Comparison of ENCODE assay signal across 11 mouse cellular contexts in genomic region chr13:63252295-63253010, GRCm38 (mm10).
DNase-seq lines count a peak whose midpoint lies in the region; ATAC-seq lines count a peak whose summit lies in the region.
"Had no signal": no experiment of that assay in that cellular context is flagged by ENCODE, and none has a peak within 500 bp of the region (broad histone marks: within the 10 kb centered on the region; RNA-seq: fewer than 3 reads in every experiment).

No protein-coding gene starts in this region.

- H3K27ac ChIP-seq in kidney, embryonic 15.5 days: peak overlapping the region; percentile 68
- H3K27ac ChIP-seq in kidney, embryonic 14.5 days (ENCODE audit: low read depth, low read length): no peak overlapping the region
- 0 out of 2 replicates have a peak overlapping the region, but pooled peaks have one; percentile 23 for H3K27ac ChIP-seq in neural tube, embryonic 13.5 days (replicated peaks)
- no peak overlapping the region for H3K27ac ChIP-seq in neural tube, embryonic 15.5 days (replicated peaks)
- peak overlapping the region; percentile 78 for H3K27ac ChIP-seq in heart, embryonic 16.5 days (ENCODE audit: low read length)
- no peak overlapping the region for H3K27ac ChIP-seq in midbrain, embryonic 16.5 days (ENCODE audit: low read length)
- H3K27ac ChIP-seq: hindbrain, embryonic 13.5 days had no signal

- H3K9me3 ChIP-seq in kidney, embryonic 15.5 days (replicated peaks): no peaks in the 10 kb centered on the region
- no peaks in the 10 kb centered on the region for H3K9me3 ChIP-seq in kidney, embryonic 14.5 days (ENCODE audit: control insufficient read depth, low read length)
- H3K9me3 ChIP-seq in neural tube, embryonic 13.5 days: no peaks in the 10 kb centered on the region
- H3K9me3 ChIP-seq in neural tube, embryonic 15.5 days (replicated peaks): no peaks in the 10 kb centered on the region
- H3K9me3 ChIP-seq in heart, embryonic 16.5 days (replicated peaks; ENCODE audit: control insufficient read depth, low read length): no peaks in the 10 kb centered on the region
- H3K9me3 ChIP-seq in midbrain, embryonic 16.5 days (replicated peaks; ENCODE audit: control insufficient read depth, low read length, poor library complexity, severe bottlenecking): no peaks in the 10 kb centered on the region
- H3K9me3 ChIP-seq: hindbrain, embryonic 13.5 days had no signal

- DNase-seq in adrenal gland, postnatal 4 days (ENCODE audit: low spot score in 2 of 2): no peak
- DNase-seq: cerebellum, adult 11-12 months; right cerebral cortex, postnatal 25 days; thymus, postnatal 4 days had no signal

- no peak overlapping the region for H3K9ac ChIP-seq in kidney, embryonic 15.5 days
- H3K9ac ChIP-seq in kidney, embryonic 14.5 days (ENCODE audit: low read depth, low read length): no peak overlapping the region
- H3K9ac ChIP-seq in neural tube, embryonic 13.5 days: no peak overlapping the region
- H3K9ac ChIP-seq in neural tube, embryonic 15.5 days (replicated peaks): no peak overlapping the region
- H3K9ac ChIP-seq in heart, embryonic 16.5 days (ENCODE audit: low read length): no peak overlapping the region
- no peak overlapping the region for H3K9ac ChIP-seq in midbrain, embryonic 16.5 days (ENCODE audit: low read depth, low read length)
- H3K9ac ChIP-seq: hindbrain, embryonic 13.5 days had no signal

- 0 out of 2 replicates have a peak overlapping the region, but pooled peaks have one; percentile 7 for H3K4me2 ChIP-seq in kidney, embryonic 15.5 days
- H3K4me2 ChIP-seq in kidney, embryonic 14.5 days (replicated peaks; ENCODE audit: low read depth, low read length): no peak overlapping the region
- no peak overlapping the region for H3K4me2 ChIP-seq in neural tube, embryonic 13.5 days
- H3K4me2 ChIP-seq in neural tube, embryonic 15.5 days: no peak overlapping the region
- peak overlapping the region; percentile 20; the same call in 1 of the 2 replicates for H3K4me2 ChIP-seq in heart, embryonic 16.5 days (ENCODE audit: low read depth, low read length)
- H3K4me2 ChIP-seq in midbrain, embryonic 16.5 days (ENCODE audit: low read length): no peak overlapping the region
- H3K4me2 ChIP-seq: hindbrain, embryonic 13.5 days had no signal

- H3K36me3 ChIP-seq in kidney, embryonic 15.5 days: peaks cover 23% of the 10 kb centered on the region
- H3K36me3 ChIP-seq in kidney, embryonic 14.5 days (ENCODE audit: control insufficient read depth, insufficient read depth, low read length): peaks cover 13% of the 10 kb centered on the region
- H3K36me3 ChIP-seq in neural tube, embryonic 13.5 days: peaks cover 6% of the 10 kb centered on the region
- H3K36me3 ChIP-seq in neural tube, embryonic 15.5 days: no peaks in the 10 kb centered on the region
- H3K36me3 ChIP-seq in heart, embryonic 16.5 days (ENCODE audit: control insufficient read depth, insufficient read depth): 0 out of 2 replicates have a peak, but pooled peaks cover 4% of the 10 kb centered on the region
- H3K36me3 ChIP-seq in midbrain, embryonic 16.5 days (ENCODE audit: control insufficient read depth, insufficient read depth, low read length): no peaks in the 10 kb centered on the region

- H3K4me3 ChIP-seq in kidney, embryonic 15.5 days (replicated peaks): no peak overlapping the region
- H3K4me3 ChIP-seq in kidney, embryonic 14.5 days (ENCODE audit: low read length): no peak overlapping the region
- no peak overlapping the region for H3K4me3 ChIP-seq in neural tube, embryonic 13.5 days
- no peak overlapping the region for H3K4me3 ChIP-seq in neural tube, embryonic 15.5 days (replicated peaks)
- H3K4me3 ChIP-seq in heart, embryonic 16.5 days (ENCODE audit: low read length): no peak overlapping the region
- H3K4me3 ChIP-seq in midbrain, embryonic 16.5 days (ENCODE audit: low read depth, low read length): no peak overlapping the region
- H3K4me3 ChIP-seq: hindbrain, embryonic 13.5 days had no signal

- peaks cover 93% of the 10 kb centered on the region for H3K4me1 ChIP-seq in kidney, embryonic 15.5 days
- peaks cover 68% of the 10 kb centered on the region for H3K4me1 ChIP-seq in kidney, embryonic 14.5 days (ENCODE audit: control insufficient read depth, insufficient read depth, low read length)
- peaks cover 36% of the 10 kb centered on the region for H3K4me1 ChIP-seq in neural tube, embryonic 13.5 days (replicated peaks)
- H3K4me1 ChIP-seq in neural tube, embryonic 15.5 days: 0 out of 2 replicates have a peak, but pooled peaks cover 3% of the 10 kb centered on the region
- H3K4me1 ChIP-seq in heart, embryonic 16.5 days (ENCODE audit: control insufficient read depth, insufficient read depth, low read length): peaks cover 77% of the 10 kb centered on the region
- peaks cover 4% of the 10 kb centered on the region; the same call in 1 of the 2 replicates for H3K4me1 ChIP-seq in midbrain, embryonic 16.5 days (ENCODE audit: control insufficient read depth, insufficient read depth, low read length)

- ATAC-seq in kidney, embryonic 15.5 days (replicated peaks; ENCODE audit: low FRiP score): no peak
- no peak for ATAC-seq in kidney, embryonic 14.5 days (ENCODE audit: low FRiP score, low TSS enrichment)
- ATAC-seq in neural tube, embryonic 13.5 days (ENCODE audit: low read depth): no peak
- no peak for ATAC-seq in neural tube, embryonic 15.5 days (ENCODE audit: low FRiP score)
- no peak for ATAC-seq in heart, embryonic 16.5 days (replicated peaks; ENCODE audit: extremely low read depth, insufficient read depth, low FRiP score)
- no peak for ATAC-seq in midbrain, embryonic 16.5 days

- H3K27me3 ChIP-seq in kidney, embryonic 15.5 days: no peaks in the 10 kb centered on the region
- H3K27me3 ChIP-seq in kidney, embryonic 14.5 days (ENCODE audit: control insufficient read depth, insufficient read depth, low read length): no peaks in the 10 kb centered on the region
- H3K27me3 ChIP-seq in neural tube, embryonic 13.5 days: no peaks in the 10 kb centered on the region
- H3K27me3 ChIP-seq in neural tube, embryonic 15.5 days (replicated peaks): no peaks in the 10 kb centered on the region
- H3K27me3 ChIP-seq in heart, embryonic 16.5 days (ENCODE audit: control insufficient read depth, insufficient read depth, low read length): no peaks in the 10 kb centered on the region
- no peaks in the 10 kb centered on the region for H3K27me3 ChIP-seq in midbrain, embryonic 16.5 days (ENCODE audit: control insufficient read depth, insufficient read depth, low read depth, low read length)
- H3K27me3 ChIP-seq: hindbrain, embryonic 13.5 days had no signal

- WGBS in kidney, embryonic 15.5 days: 67% methylated on average over 2 of the region's 2 CpGs
- 81% methylated on average over 2 of the region's 2 CpGs for WGBS in kidney, embryonic 14.5 days
- WGBS in neural tube, embryonic 13.5 days: 88% methylated on average over 2 of the region's 2 CpGs
- 91% methylated on average over 2 of the region's 2 CpGs for WGBS in neural tube, embryonic 15.5 days
- 40% methylated on average over 2 of the region's 2 CpGs for WGBS in heart, embryonic 16.5 days
- 97% methylated on average over 2 of the region's 2 CpGs for WGBS in midbrain, embryonic 16.5 days

Comparison
In these comparisons a context has a peak if more than half of its experiments do, and no peak if none do; other contexts are left out.
1. H3K27ac ChIP-seq: peak in kidney, embryonic 15.5 days (single experiment), neural tube, embryonic 13.5 days (single experiment) and heart, embryonic 16.5 days (single experiment); none in kidney, embryonic 14.5 days (single experiment), neural tube, embryonic 15.5 days (single experiment) and midbrain, embryonic 16.5 days (single experiment).
2. H3K4me2 ChIP-seq: peak in kidney, embryonic 15.5 days (single experiment) and heart, embryonic 16.5 days (single experiment); none in kidney, embryonic 14.5 days (single experiment), neural tube, embryonic 13.5 days (single experiment), neural tube, embryonic 15.5 days (single experiment) and midbrain, embryonic 16.5 days (single experiment).